Mouse (Mus musculus): ENCODE measurements around the gene Klc4. TPM values are rescaled to one million over a fixed set of nuclear protein-coding genes. Genes with fewer than 3 reads are reported as not detected.
A peak's percentile ranks its signal among the peaks of the same experiment; 100 is the strongest.

Gene Klc4
- polyA plus RNA-seq, 1 experiment: 7.2 TPM

GRCm38 (mm10) chr17:46598963-46599362 is 46.9 kb downstream of the Klc4 start:
- no peak overlapping the region for H3K4me3 ChIP-seq (ENCODE audit: insufficient read depth, low read length)
- no peak for TF ChIP-seq POLR2A (IDR thresholded peaks at IDR 0.05; ENCODE audit: low read depth, low read length)
- H3K4me1 ChIP-seq (ENCODE audit: control insufficient read depth, insufficient read depth, low read length): peaks cover 9% of the 10 kb centered on the region
- no peak overlapping the region for H3K27ac ChIP-seq (ENCODE audit: insufficient read depth, low read length)

- Histone ChIP-seq H3K4me1 (ENCODE audit: control insufficient read depth, insufficient read depth, low read length) (peaks cover 9% of the 10 kb centered on the region), H3K27ac (ENCODE audit: insufficient read depth, low read length) (no peak overlapping the region), H3K4me3 (ENCODE audit: insufficient read depth, low read length) (no peak overlapping the region)
- no peak for TF ChIP-seq POLR2A (IDR thresholded peaks at IDR 0.05; ENCODE audit: low read depth, low read length)
- no peak for TF ChIP-seq CTCF (IDR thresholded peaks at IDR 0.05; ENCODE audit: borderline replicate concordance, insufficient read depth, low read length)
Measured at GRCm38 (mm10) chr17:46597956-46598355, 47.9 kb downstream of the Klc4 start.

GRCm38 (mm10) chr17:46595336-46595735 is 50.5 kb downstream of the Klc4 start:
- Histone ChIP-seq H3K4me3 (ENCODE audit: insufficient read depth, low read length) (no peak overlapping the region), H3K27ac (ENCODE audit: insufficient read depth, low read length) (peak overlapping the region; percentile 94)
- TF ChIP-seq POLR2A (IDR thresholded peaks at IDR 0.05; ENCODE audit: low read depth, low read length) (no peak), CTCF (IDR thresholded peaks at IDR 0.05; ENCODE audit: borderline replicate concordance, insufficient read depth, low read length) (no peak)

GRCm38 (mm10) chr17:46594606-46595005 is 51.2 kb downstream of the Klc4 start:
- Histone ChIP-seq H3K4me1 (ENCODE audit: control insufficient read depth, insufficient read depth, low read length) (peaks cover 11% of the 10 kb centered on the region), H3K4me3 (ENCODE audit: insufficient read depth, low read length) (no peak overlapping the region), H3K27ac (ENCODE audit: insufficient read depth, low read length) (peak overlapping the region; percentile 94)
- TF ChIP-seq POLR2A (IDR thresholded peaks at IDR 0.05; ENCODE audit: low read depth, low read length) (no peak), CTCF (IDR thresholded peaks at IDR 0.05; ENCODE audit: borderline replicate concordance, insufficient read depth, low read length) (no peak)

More at GRCm38 (mm10) chr17:46595336-46595735, 50.5 kb downstream of the Klc4 start:
- peaks cover 11% of the 10 kb centered on the region for H3K4me1 ChIP-seq (ENCODE audit: control insufficient read depth, insufficient read depth, low read length)

GRCm38 (mm10) chr17:46593124-46593523 is 52.7 kb downstream of the Klc4 start:
- Histone ChIP-seq H3K4me1 (ENCODE audit: control insufficient read depth, insufficient read depth, low read length) (peaks cover 11% of the 10 kb centered on the region), H3K27ac (ENCODE audit: insufficient read depth, low read length) (peak overlapping the region; percentile 94; the same call in 1 of the 2 replicates), H3K4me3 (ENCODE audit: insufficient read depth, low read length) (no peak overlapping the region)
- TF ChIP-seq CTCF (IDR thresholded peaks at IDR 0.05; ENCODE audit: borderline replicate concordance, insufficient read depth, low read length): no peak
- no peak for TF ChIP-seq POLR2A (IDR thresholded peaks at IDR 0.05; ENCODE audit: low read depth, low read length)

- peaks cover 11% of the 10 kb centered on the region for H3K4me1 ChIP-seq (ENCODE audit: control insufficient read depth, insufficient read depth, low read length)
- TF ChIP-seq POLR2A (IDR thresholded peaks at IDR 0.05; ENCODE audit: low read depth, low read length) (no peak), CTCF (IDR thresholded peaks at IDR 0.05; ENCODE audit: borderline replicate concordance, insufficient read depth, low read length) (no peak)
Measured at GRCm38 (mm10) chr17:46591406-46591805, 54.4 kb downstream of the Klc4 start.

GRCm38 (mm10) chr17:46590439-46590838 is 55.4 kb downstream of the Klc4 start:
- Histone ChIP-seq H3K4me1 (ENCODE audit: control insufficient read depth, insufficient read depth, low read length) (peaks cover 10% of the 10 kb centered on the region), H3K4me3 (ENCODE audit: insufficient read depth, low read length) (no peak overlapping the region), H3K27ac (ENCODE audit: insufficient read depth, low read length) (no peak overlapping the region)
- no peak for TF ChIP-seq CTCF (IDR thresholded peaks at IDR 0.05; ENCODE audit: borderline replicate concordance, insufficient read depth, low read length)
- TF ChIP-seq POLR2A (IDR thresholded peaks at IDR 0.05; ENCODE audit: low read depth, low read length): no peak

More at GRCm38 (mm10) chr17:46591406-46591805, 54.4 kb downstream of the Klc4 start:
- Histone ChIP-seq H3K27ac (ENCODE audit: insufficient read depth, low read length) (no peak overlapping the region), H3K4me3 (ENCODE audit: insufficient read depth, low read length) (no peak overlapping the region)

- H3K4me3 ChIP-seq (ENCODE audit: insufficient read depth, low read length): no peak overlapping the region
- 0 out of 2 replicates have a peak overlapping the region, but pooled peaks have one; percentile 14 for H3K27ac ChIP-seq (ENCODE audit: insufficient read depth, low read length)
- TF ChIP-seq CTCF (IDR thresholded peaks at IDR 0.05; ENCODE audit: borderline replicate concordance, insufficient read depth, low read length) (no peak), POLR2A (IDR thresholded peaks at IDR 0.05; ENCODE audit: low read depth, low read length) (no peak)
- peaks cover 6% of the 10 kb centered on the region; the same call in 1 of the 2 replicates for H3K4me1 ChIP-seq (ENCODE audit: control insufficient read depth, insufficient read depth, low read length)
Measured at GRCm38 (mm10) chr17:46589635-46590314, 56.0 kb downstream of the Klc4 start.

GRCm38 (mm10) chr17:46588913-46589312 is 56.9 kb downstream of the Klc4 start:
- no peak for TF ChIP-seq CTCF (IDR thresholded peaks at IDR 0.05; ENCODE audit: borderline replicate concordance, insufficient read depth, low read length)
- no peak for TF ChIP-seq POLR2A (IDR thresholded peaks at IDR 0.05; ENCODE audit: low read depth, low read length)
- Histone ChIP-seq H3K4me1 (ENCODE audit: control insufficient read depth, insufficient read depth, low read length) (peaks cover 2% of the 10 kb centered on the region; the same call in 1 of the 2 replicates), H3K4me3 (ENCODE audit: insufficient read depth, low read length) (no peak overlapping the region), H3K27ac (ENCODE audit: insufficient read depth, low read length) (peak overlapping the region; percentile 14)

GRCm38 (mm10) chr17:46588173-46588572 is 57.6 kb downstream of the Klc4 start:
- peaks cover 2% of the 10 kb centered on the region; the same call in 1 of the 2 replicates for H3K4me1 ChIP-seq (ENCODE audit: control insufficient read depth, insufficient read depth, low read length)

More at GRCm38 (mm10) chr17:46588173-46588572, 57.6 kb downstream of the Klc4 start:
- Histone ChIP-seq H3K27ac (ENCODE audit: insufficient read depth, low read length) (no peak overlapping the region), H3K4me3 (ENCODE audit: insufficient read depth, low read length) (no peak overlapping the region)
- TF ChIP-seq CTCF (IDR thresholded peaks at IDR 0.05; ENCODE audit: borderline replicate concordance, insufficient read depth, low read length) (no peak), POLR2A (IDR thresholded peaks at IDR 0.05; ENCODE audit: low read depth, low read length) (no peak)
